Mouse (Mus musculus) urinary bladder, adult 18-20 months (tissue): ENCODE results near the gene Nol3.

Experiments used
- DNase-seq, 2 experiments: peaks; one replicate each; pipeline ENCODE4 v3.0.0; 2022; ENCODE audit warnings: low spot score in 2 of 2, mixed read lengths in 2 of 2

Gene Nol3

GRCm38 (mm10) chr8:105263244-105263912 lies 12.6 kb upstream of the Nol3 start:
- no peak for DNase-seq

DNA sequence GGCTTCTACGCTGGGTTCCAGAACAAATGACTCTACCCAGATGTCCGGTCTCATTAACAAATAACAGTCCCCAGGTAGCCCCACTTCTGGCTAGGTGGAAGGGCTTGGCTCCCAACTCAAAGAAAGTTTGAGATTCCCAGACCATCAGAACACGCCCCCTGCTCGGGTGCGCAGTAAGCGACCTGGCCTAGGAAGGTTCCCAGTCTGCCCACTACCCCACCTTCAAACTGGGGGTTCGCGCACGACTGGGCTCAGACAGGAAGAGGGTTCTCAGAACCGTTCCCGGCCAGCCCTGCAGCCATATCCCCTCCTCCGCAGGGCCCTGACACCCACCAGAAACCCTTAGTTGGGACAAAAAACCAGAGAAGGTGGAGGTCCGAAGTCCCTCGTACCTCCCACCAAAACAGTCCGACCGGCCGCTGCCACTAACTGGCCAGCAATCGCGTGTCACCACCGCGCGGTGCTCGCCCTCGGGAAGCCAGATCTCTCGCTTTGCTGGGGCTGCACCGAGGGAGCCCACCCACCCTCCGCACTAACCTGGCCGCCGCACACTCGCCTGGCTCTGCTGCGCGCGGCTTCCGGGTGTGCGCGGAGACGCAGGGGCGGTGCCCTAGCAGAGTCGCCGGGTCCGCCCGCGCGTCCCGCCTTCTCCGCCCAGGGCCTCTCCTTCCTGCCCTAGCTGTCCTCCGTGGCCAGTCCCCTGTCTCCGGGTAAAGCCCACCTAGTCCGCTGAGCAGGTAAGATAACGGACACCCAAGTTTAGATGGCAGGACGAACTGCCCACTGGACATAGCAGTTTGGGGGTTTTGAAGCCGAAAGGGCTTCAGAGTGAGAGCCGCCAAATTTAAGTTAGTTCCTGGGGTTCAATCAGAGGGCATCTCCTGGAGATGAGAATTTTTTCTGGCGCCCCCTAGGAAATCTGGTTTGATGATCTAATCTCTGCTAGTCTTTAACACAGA lies 11.6 kb upstream of the Nol3 start, which contains the start of the genes Tradd and Fbxl8:
TSS of gene Tradd (minus strand) at position 586 of the 959 bp plus-strand sequence.
TSS of gene Fbxl8 (plus strand) at position 625 of the 959 bp plus-strand sequence.
- DNase-seq = peak; percentile 62 to 74

DNA sequence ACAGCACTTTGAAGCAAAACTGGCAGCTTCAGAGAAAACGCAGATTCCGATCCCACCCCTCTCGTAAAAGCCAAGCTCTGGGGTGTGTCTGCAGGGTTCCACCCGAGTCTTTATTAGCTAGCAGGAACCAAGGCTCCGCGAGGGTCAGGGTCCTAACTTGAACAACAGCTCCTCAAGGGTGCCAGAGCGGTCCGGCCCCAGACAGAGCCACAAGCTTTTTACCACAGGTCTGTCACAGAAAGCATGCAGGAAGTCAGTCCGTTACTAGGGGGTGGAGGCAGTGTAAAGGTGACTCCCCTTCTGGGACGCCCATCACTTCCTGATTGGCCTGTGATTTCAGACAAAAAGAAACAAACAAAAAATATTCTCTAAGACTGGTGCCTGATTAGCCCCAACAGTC lies 10.8 kb upstream of the Nol3 start:
- DNase-seq = peak in 1 of 2 experiments; percentile 33

DNA sequence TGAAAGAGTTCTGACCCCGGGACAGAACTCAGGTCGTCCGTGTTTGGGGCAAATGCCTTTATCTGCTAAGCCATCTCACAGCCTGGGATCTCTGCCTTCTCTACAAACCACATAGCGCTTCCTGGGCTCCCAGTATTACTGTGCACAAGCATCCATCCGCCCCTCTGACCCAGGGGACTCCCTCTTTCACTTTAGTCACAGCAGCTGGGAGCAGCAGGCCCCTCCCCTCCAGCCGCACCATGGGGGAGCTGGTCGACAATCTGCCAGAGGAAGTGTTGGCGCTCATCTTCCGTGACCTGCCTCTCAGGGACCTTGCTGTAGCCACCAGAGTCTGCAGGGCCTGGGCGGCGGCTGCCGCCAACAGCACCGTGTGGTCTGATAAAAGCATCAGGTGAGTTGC lies 9.2 kb upstream of the Nol3 start:
- no peak for DNase-seq

DNA sequence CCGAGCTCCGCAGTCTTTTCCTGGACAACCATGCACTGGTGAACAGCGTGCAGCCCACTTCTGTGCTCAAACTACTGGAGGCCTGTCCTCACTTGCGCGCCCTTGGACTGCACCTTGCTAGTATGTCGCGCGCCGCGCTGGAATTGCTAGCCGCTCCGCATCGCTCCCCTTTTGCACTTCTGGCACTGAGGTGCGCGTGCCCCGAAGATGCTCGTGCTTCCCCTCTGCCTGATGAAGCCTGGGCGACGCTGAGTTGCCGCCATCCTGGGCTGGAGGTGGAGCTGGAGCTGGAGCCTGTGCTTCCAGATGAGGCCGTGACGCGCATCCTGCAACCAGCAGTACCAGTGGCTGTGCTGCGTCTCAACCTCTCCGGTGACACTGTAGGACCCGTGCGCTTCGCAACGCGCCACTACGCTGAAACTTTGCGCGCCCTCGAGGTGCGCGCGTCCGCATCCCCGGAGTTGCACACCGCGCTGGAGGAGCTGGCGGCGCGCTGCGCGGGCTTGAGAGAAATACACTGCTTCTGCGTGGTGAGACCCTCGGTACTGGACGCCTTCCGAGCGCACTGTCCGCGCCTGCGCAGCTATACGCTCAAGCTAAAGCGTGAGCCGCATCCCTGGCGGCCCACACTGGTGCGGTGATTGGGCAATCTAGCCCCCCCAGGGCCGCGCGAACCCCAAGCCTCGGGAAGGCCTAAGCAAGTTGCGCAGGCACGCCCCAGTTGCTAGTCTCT lies 7.4 kb upstream of the Nol3 start:
- no peak for DNase-seq

- no peak for DNase-seq
Observed at GRCm38 (mm10) chr8:105269075-105269458, 6.9 kb upstream of the Nol3 start.

GRCm38 (mm10) chr8:105269461-105269947 lies 6.4 kb upstream of the Nol3 start, which contains the start of gene Hsf4:
TSS of gene Hsf4 (plus strand) at chr8:105269801.
- DNase-seq = peak; percentile 50 to 62

DNA sequence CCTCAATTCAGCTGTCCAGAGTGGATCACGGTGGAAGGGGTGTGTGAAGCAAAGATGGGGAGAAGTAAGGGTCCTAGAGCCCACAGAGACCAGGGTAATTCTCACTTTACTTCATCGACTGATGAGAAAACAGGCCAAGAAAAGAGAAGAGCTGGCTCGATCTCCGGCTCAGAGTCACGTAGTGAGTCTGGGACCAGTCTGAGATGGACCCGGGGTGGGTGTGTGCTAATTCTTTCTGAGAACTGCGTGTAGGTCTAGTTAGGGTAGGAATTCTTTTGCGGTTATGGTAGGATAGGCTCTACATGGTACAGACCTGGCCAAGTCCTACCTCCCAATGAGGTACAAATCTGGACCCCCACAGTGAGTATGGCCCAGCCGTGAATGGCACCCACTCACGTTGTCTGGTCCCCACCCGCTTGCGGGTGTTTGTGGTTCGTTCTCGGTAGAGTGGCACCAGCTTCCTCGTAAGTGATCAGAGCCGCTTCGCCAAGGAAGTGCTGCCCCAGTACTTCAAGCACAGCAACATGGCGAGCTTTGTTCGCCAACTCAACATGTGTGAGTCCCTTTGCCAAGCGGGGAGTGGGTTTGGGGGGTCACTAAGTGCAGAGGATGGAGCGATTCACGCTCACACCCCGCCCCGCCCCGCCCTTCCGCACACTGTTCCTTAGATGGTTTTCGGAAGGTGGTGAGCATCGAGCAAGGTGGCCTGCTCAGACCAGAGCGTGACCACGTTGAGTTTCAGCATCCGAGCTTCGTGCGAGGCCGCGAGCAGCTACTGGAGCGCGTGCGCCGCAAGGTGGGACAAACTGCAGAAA lies 5.6 kb upstream of the Nol3 start:
- no peak for DNase-seq

GRCm38 (mm10) chr8:105270916-105271186 lies 5.1 kb upstream of the Nol3 start:
- no peak for DNase-seq

GRCm38 (mm10) chr8:105275387-105275786 lies 553 bp upstream of the Nol3 start:
- DNase-seq = no peak

DNA sequence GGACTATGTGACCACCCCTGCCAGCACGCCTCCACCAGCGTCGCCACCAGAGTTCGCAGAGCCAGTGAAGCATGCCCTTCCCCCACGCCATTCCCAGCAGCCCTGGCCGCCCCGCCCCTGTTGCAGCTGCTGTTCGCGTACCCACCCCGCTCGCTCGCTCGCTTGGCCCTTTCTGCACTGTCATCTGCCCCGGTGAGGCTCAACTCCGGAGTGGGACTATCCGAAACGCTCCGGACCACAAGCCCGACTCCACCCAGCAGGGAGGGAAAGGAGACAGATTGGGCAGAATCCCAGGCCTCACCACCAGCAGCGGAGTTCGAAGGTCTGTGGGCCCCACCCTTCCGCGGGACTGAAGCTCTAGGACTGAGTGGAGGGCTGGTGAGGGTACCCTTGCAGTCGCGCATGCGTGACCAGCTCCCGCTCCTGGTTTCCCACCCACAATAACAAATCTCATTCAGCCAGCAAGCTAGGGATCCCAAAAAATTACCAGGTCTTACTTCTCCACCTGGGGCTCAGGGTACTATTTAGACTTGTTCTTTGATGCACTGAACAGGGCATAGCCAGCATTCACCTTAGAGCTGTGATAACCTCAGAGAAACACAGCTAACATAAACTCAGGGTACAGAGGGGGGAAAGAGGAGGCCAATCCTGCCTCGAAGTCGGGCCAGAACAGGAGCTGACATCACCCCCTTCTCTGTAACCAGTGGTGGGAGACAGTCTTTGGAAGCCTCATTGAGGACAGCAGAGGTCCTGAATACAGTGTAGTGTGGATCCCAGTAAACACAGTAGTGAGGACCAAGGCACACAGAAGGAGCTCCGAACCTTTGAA lies 566 bp downstream of the Nol3 start:
- peak in 1 of 2 experiments; percentile 34 for DNase-seq

DNA sequence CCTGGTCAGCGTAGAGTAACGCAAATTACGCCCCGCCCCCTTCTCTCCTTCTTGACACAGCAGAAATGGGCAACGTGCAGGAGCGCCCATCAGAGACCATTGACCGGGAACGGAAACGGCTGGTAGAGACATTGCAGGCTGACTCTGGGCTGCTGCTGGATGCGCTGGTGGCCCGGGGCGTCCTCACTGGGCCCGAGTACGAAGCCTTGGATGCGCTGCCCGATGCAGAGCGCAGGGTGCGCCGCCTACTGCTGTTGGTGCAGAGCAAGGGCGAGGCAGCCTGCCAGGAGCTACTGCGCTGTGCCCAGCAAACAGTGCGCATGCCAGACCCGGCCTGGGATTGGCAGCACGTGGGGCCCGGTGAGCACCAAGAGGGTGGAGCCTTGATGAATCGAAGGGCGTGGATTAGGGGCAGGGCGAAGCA lies 3.0 kb downstream of the Nol3 start:
- DNase-seq = peak in 1 of 2 experiments; percentile 77

DNA sequence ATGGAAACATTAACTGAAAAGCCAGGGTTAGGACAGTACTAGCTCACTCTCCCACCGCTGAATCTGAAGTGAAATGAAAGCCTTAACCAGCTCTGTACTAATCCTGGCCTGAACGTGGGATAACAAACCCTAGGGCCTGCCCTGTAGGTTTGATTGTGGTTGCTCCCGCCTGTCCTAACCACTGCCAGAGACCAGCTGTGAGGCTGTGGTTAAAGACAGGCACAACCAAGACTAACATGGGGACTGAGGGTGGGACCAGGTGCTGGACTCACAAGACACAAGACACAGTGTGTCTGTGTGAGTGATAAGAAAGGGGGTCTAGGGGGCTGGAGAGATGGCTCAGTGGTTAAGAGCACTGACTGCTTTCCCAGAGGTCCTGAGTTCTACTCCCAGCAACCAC lies 4.6 kb downstream of the Nol3 start:
- no peak for DNase-seq

- DNase-seq = no peak
Observed at GRCm38 (mm10) chr8:105281821-105282220, 5.9 kb downstream of the Nol3 start.

- no peak for DNase-seq
Observed at GRCm38 (mm10) chr8:105282239-105282638, 6.3 kb downstream of the Nol3 start.

- DNase-seq = peak in 1 of 2 experiments; percentile 31
Observed at GRCm38 (mm10) chr8:105283074-105283473, 7.1 kb downstream of the Nol3 start.

DNA sequence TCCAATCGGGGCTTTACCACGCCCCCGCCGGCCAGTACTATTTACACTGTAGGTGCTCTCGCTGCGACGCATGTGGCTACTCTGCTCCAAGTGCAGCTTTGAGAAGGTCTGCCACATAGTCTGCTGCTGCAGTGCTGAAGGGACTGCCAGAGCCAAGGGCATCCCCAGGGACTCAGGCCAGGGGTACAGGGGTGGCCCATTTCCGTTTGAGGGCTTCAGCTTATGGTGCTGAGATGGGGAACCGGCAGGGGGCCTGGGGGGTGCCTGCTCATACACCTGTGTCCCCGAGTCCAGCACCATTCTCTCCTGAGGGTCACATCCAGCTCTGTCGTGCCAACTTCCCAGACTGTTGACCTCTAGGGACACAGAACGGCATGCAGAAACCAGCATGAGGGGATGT lies 9.6 kb downstream of the Nol3 start:
- no peak for DNase-seq

- DNase-seq = no peak
Observed at GRCm38 (mm10) chr8:105286907-105287306, 11.0 kb downstream of the Nol3 start.

DNA sequence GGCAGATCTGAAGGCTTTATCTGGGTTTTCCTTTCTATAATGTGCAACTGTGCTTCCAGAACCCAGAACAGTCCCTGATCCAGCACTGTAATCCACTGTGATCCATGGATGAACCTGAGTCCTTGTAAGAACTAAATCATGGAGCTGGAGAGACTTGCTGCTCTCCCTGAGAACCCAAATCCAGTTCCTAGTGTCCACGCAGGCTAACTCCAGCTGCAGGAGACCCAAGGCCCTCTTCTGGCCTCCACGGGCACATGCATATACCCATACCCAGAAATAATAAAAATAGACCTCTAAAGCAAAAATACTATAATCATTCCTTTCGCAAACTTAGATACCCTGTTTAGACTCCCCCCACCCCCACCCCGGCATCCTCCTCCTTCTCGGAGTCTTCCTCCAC lies 12.3 kb downstream of the Nol3 start:
- DNase-seq = no peak
